Mouse (Mus musculus) layer of hippocampus, postnatal 10 days (tissue): ENCODE results near the gene Fpr2. TPM values are rescaled to one million over a fixed set of nuclear protein-coding genes. Genes with fewer than 3 reads are reported as not detected.
A peak's percentile ranks its signal among the peaks of the same experiment; 100 is the strongest.
"Not testable (repeated sequence)": the region's sequence is repeated elsewhere in the genome, so short reads cannot be mapped to it uniquely, and the experiment has no call there.

Experiments
- DNase-seq, 2 experiments: peaks; one replicate each; pipeline ENCODE4 v3.0.0; 2021; ENCODE audit warnings: low spot score in 2 of 2
- long read RNA-seq: library from polyadenylated mRNA; stranded (forward); transcript quantifications from one replicate; pipeline ENCODE4 v2.0.0, GENCODE M21; 2023
- total RNA-seq, 2 experiments: library from RNA; stranded (reverse); gene quantifications; 2 replicates each; pipeline ENCODE4 v1.2.3; 2021

Fpr2 gene
- total RNA-seq, result under 1 TPM in 1 of 2 experiments, not detected in 1; 0.57 TPM
- long read RNA-seq, result 0 reads

DNA sequence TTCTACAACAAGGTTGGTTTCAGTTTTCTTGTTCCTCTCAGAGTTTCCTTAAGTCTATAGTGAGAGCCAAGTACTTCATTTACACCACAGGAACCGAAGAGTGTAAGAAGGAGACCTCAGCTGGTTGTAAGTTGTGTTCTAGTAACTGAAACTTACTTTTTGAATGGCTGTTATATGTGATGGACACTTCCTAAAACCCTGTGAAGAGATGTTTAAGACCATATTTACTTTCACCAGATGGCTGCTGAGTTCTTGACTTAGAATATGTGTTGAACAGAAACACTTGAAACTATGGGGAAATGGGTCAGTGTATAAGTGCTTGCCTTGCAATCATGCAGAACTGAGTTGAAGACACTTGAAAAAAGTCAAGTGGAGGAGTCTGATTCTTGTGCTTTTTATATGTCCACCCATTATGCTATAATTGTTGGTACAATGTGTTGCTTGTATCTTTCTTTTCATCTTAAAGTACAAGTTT, at the start of gene Fpr2, which contains the start of gene Fpr3:
Gene Fpr2, plus strand, starts transcription at position 51 of the 475 bp plus-strand sequence.
Gene Fpr3, plus strand, starts transcription at position 79 of the 475 bp plus-strand sequence.
- no peak for DNase-seq

DNA sequence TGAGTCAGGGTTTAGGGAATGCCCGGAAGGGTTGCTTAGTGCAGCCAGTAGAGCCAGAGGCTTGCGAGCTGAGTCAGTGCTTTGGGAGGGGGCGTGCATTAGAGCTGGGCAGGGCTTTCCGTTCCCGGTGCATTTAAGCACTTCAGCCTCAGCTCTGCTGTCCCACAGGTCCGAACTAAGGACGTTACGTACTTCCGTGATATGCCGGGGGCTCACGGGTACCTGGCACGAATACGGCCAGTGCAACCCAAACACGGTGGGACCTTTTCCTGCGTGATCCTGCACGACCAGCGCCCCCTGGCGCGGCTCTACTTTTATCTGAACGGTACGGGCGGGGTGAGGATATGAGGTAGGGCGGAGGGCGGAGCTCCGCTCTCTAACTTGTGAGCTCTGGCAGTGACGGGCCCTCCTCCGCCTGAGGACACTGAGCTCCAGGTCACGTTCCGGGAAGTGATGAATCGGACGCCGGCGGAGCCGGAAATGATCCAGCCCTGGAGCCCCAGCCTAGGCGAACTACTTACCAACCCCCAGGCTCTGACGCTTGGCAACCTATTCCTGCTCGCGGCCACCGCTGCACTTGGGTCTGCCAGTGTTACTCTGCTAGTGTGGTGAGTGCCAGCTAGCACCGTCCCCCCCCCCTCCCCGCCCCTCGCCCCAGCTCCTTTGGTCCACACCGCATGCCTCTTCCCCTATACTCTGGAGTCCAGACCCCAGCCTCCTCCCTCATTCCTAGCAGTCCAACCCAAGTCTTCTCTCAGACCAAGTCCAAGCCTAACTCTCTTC, 49.5 kb upstream of the Fpr2 start:
- peak; percentile 93 to 96 for DNase-seq

DNA sequence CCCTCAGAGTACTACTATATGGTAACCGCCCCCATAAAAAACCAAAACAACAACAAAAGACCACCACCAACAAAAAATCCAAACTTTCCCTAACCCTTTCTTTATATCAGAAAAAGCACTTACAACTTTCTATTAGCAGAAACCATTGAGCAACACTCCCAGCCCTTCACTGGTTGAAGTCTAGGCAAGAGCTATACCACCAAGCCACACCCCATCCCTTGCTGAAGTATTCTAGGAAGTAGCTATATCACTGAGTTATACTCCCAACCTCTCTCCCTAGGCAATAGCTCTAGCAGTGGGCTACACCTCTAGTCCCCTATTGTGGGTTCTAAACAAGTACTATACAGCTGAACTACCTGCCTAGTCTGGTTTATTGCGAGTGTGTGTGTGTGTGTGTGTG, 48.3 kb upstream of the Fpr2 start:
- no peak for DNase-seq

DNA sequence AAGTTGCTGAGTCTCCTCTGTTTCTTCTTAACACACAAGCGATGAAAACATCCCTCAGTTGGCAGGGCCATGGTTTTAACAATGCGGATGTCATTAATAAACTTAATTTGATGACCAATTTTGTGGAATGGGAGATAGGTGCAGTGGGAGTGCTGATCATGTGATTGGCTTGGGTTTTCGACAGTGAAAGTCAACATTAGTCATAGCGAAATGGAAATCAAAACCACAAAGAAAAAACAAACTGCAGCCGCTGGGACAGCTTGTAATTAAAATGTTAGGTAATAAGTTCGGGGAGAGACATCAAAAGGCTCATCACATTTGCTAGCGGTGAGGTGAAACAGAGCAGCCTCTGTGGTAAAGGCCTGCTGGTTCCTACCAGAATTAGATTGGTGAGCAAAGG, 46.8 kb upstream of the Fpr2 start:
- no peak for DNase-seq

DNA sequence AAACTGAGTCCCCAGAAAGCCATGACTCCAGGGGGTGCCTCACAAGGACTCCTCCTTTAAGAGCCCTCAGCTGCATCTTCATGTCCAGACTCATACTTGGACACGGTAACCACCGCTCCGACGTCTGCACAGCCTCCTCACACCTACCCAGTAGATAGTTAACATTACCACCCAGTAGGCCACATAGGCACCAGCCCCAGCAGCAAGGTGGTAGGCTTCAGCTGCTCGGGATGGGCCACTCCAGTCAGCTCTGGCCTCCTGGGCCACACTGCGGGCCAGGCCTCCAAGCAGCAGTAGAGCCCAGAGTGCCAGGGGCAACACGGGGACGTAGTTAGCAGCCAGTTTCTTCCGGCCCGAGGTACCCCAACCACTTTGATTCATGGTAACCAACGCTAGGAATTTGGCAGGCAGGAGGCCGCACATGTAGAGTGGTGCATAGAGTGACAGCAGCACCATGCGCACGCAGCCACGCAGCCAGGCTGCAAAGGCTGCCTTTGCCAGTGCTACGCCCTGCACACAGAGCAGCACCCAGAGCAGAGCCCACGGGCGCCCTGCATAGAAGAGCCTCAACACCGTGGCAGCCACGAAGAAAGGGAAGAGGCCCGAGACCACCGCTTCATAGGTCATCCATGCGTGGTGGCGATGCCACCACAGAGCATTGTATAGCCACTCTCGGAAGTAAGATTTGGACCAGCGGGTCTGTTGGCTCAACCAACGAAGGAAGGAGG, 43.9 kb upstream of the Fpr2 start:
- no peak for DNase-seq

DNA sequence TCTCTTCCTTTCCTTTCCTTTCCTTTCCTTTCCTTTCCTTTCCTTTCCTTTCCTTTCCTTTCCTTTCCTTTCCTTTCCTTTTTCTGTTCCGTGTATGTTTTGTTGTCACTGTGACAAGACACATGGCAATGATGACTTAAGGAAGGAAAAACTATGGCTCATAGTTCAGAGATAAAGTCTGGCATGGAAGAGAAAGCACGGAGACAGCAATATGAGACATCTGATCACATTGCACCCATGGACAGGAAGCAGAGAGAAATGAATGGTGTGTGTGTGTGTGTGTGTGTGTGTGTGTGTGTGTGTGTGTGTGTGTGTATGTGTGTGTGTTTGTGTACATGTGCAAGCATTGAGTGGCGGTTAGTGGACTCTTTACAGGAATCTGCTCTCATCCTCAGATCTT, 43.0 kb upstream of the Fpr2 start:
- DNase-seq, result not testable (repeated sequence)

DNA sequence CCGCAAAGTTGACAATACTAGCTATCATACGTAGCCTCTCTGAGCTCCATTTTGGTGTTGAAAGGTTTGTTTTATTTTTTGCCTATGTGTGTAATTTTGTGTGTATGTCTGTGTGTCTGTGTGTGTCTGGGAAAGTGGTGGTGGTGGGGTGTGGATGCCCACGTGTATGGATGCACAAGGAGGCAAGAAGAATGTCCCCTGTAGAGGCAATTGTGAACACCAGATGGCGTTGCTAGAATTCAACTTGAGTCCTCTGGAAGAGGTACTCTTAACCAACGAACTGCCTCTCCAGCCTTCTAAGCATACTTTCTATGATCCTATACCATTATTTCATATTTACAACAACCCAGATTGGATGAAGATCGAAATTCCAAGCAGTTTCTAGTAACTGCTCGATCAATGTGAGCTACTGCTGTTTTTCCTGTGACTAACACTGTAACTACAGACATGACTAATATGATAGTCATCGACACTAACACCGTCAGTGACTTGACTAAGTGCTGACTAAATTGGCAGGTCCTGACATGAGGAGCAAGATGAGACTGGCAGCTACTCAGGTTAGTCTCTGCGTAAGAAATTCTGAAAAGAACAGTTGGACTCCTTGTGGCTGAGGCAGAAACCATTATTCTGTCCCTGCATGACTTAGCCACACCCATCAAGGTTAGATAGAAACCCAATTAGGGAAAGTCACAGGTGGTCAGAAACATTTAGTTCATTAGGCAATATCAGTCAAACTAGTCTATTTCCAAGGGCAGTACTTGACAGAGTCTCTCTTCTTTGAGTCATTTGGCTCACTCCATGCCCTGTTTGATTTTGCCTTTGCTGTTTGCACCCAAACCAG, 42.2 kb upstream of the Fpr2 start:
- no peak for DNase-seq

DNA sequence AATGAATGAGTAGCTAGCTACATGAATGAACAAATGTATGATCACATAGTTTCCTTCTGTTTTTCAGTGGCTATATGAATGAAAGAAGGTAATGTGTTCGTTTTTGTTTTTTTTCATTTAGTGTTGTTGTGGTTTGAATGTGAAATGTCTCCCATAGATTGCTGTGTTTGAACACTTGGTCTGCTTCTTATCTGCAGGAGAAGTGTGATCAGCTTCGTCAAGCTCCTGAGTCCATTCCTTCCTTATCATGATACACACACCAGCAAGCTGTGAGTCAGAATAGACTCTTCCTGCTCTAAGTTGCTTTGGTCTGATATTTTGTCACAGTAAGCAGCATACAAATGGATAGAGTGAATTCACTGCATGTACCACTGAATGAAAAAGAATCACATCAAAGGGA, 38.6 kb upstream of the Fpr2 start:
- no peak for DNase-seq

DNA sequence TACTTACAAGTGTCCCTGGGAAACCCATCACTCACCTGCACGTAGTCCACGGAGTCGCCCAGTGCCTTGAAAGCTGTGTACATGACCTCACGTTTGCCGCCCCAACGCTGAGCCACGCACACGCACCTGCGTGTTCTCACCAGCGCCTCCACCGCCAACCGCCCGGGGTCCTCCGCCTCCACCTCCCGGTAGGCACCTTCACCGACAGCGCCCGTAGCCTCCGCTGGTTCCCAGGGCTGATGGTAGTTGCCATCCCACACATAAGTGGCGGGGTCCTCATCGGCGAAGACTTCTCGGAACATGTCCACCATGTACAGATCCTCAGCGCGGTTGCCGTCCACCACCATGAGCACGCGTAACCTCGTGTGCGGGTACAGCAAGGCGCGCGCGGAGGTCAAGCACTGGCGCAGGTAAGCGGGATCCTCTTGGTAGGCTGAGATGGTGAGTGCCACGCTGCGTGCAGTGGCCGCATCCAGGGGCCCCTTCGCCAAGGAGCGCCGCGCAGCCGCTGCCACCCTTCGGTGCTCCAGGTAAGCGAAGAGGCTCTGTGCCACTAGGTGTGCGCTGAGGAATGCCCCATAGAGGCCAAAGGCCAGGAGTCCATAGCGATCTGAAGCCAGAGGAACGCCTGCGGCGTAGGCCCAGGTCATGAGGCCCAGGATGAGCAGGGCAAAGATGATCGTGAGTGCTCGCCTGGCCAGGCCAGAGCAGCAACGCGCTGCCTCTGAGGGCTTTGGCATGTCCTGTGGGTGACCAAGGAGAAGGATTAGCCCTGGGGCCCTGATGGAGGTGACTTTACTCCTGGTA, 37.5 kb upstream of the Fpr2 start:
- DNase-seq, result no peak

DNA sequence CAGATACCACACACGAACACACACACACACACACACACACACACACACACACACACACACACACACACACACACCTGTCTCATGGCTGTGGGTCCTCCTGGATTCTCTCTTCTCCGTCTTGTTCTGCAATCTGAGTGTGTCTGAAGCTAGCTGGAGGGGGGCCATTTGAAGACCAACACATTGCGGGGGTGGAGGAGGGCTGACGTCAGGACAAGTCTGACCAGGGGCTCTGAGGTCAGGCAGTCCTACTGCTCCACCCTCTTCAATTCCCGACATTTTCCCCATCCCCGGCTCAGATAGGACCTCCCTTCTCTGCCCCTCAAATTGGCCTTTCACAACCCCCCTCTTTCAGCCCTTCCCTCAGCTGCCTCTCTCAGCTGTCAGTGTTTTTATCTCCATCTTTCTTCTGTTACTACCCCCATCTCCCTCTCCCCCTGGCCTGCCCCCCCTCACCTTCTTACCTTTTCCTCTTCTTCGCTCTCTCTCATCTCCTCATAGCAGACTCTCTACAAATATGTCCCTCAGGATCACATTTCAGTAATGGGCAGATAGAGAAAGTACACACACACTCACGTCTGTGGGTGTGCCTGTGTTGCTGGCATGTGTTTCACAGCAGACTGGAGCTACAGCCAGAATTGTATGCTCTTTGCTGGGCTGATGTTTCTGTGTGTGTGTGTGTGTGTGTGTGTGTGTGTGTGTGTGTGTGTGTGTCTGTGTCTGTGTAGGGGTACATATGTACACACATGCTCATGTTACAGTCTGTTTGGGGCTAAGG, 32.4 kb upstream of the Fpr2 start, which contains the start of gene Has1:
Gene Has1, minus strand, starts transcription at position 142 of the 775 bp plus-strand sequence.
- no peak for DNase-seq

DNA sequence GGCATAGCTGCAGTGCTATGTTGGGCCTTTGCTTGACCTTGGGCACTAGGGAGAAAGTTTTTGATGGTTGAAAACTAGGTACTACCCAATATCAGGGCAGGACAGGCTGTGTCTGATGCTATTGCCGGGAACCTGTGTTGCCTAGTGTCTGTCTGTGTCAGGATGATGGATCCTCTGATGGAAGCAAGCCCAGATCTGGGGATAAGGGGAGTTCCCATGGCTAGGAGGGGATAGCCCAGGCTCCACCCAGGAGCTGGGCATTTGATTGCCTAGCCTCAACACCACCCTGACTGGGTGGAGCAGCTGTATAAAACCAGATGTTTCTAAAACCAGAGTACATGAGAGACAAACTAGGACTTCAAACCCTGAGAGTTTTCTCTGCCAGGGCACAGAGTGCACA, 31.0 kb upstream of the Fpr2 start:
- DNase-seq, result no peak

DNA sequence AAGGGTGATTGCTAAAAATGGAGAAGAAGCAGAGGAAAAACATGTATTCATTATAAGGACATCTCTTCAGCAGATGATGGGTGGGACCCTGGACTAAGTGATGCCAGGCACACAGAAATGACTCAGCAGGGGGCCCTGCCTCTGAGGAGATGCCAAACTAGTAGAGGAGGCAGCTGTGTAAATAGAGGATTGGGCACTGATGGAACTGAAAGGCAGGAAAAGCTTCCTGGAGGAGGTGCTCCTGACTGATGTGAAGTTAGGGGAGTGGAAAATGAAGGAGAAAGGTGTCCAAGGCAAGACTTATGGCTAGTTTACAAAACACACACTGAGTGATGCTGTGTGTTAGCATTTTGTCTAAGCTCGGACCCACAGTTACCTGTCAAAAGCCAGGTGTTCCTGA, 30.2 kb upstream of the Fpr2 start:
- DNase-seq, result no peak

DNA sequence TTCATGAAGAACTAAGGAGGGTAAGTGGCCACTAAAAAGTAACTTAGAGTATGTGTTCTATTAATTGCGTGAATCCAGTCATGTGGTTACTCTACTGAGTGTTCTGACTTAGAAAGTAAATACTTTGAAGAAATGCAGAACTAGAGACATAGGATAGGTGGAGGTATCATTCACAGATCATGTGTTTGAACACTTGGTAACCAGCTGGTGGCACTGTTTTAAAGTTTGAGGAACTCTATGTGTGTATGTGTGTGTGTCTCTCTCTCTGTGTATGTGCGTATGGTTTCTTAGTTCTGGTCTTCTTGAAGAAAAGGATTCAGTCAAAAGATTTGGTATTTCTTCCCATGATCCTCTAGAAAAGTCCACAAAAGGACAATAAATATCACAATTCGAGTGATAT, 27.5 kb upstream of the Fpr2 start:
- no peak for DNase-seq

DNA sequence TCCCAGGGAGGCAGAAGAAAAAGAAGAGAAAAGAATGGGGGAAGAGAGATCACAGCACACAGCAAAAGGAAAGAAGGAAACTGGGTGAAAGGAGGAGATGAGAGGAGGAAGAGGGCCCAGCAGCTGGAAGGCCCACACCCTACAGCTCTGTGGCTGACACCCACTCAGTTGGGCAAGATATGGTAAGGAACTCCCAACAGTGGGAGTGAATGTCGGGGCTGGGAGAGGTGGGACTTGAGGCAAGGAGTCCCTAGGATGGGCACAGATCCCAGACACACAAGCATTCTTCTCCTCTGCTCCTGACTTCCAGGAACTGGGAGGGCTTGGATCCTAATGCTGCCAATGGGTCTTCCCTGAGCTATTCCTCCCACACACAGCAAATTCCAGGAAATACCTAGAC, 25.3 kb upstream of the Fpr2 start:
- no peak for DNase-seq

DNA sequence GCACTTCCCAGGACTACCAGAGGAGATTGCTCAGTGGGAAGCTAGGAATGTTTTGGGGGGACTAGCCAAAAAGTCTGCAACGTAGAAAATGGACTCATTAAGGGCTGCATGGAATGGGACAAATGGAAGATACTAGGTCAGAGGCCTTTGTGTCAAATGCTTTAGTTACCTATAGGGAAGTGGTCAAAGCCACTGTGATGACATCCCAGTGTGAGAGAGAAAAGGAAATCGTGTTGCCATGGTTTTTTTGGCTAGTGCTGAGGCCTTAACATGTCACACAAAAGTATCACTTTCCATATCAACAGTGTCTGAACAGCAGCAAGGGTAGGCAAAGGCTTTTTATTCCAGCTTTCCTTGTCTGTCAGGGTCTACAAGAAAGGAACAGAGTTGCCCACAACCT, 22.5 kb upstream of the Fpr2 start:
- DNase-seq, result no peak

DNA sequence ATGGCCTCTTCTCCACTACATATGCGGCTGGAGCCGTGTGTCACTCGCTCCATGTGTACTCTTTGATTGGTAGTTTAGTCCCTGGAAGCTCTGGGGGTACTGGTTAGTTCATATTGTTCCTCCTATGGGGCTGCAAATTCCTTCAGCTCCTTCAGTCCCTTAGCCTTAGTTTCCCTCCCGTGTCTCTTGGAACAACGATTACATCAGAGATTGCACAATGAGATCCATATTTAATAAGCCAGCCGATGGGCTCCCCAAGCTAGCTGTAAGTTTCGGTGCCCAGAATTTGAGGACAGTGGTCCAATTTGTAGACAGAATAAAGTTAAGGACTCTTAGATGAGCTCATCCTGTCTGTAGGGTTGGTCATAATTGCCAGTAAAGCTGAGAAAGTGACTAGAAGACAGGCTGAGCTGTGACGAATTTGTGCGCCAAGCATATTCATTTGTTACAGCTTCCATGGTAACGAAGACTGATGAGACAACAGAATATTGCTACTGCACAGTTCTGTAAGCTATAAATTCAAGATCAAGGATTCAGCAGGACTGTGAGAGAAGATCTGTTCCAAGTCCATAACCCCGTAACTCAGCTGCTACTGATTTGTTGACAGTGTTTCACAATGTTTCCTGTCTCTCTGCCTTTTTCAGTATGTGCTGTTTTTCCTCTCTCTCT, 20.7 kb upstream of the Fpr2 start:
- no peak for DNase-seq

DNA sequence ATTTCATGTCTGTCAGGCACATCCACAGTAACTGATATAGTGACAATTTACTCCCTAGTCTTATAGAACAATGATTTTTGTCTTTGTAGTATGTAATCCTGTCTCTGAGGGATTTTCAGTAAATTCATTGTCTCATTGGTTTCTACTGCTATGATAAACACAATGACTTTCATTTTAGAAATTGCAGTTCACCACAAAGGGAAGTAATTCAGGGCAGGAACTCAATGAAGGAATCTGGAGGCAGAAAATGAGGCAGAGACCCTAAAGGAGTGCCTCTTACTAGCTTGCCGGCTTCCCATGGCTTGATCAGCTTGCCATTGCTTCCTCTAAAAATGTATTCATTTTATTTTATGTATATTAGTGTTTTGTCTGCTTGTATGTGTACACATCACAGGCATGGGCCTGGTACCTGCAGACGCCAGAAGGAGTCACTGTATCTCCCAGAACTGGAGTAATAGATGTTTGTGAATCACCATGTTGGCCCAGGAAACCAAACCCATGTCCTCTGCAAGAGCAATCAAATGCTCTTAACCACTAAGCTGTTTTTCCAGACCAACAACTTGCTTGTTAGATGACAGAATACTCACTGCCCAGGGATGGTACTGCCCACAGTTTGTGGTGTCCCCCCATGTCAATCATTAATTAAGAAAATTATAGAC, 16.6 kb upstream of the Fpr2 start:
- DNase-seq, result no peak

DNA sequence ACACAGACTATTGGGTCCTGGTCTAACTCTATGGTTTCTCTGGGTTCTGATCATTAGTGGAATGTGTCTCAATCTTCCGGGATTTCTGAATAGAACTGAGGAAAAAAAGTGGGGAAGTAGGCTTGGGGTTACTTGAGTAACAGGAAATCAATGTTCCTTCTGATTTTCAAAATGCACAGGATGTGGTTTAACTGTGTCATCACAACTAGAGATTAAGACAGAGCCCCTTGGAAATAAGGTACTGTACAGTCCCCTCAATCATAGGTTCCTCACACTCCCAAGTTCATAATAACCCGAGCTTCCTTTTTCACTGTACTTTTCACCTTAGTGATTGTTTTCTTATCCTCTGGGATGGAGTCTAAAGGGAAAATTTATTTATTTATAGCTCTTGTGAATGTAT, 15.9 kb upstream of the Fpr2 start:
- DNase-seq, result no peak

DNA sequence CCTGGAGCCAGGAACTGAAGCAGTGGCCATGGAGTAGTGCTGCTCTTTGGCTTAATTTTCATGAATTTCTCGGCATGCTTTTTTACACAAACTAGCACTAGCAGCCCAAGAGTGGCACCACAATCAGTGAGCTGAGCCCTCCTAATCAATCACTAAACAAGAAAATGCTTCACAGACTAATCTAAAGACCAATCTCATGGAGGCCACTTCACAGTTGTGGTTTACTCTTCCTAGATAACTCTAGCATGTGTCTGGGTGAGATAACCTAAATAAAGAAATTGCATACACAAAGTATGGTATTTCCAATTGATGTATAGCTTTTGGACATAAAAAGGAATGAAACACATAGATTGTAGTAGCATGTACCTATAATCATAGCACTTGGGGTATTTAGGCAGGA, 8.3 kb upstream of the Fpr2 start:
- DNase-seq, result no peak
